In the genomic region with DNA sequence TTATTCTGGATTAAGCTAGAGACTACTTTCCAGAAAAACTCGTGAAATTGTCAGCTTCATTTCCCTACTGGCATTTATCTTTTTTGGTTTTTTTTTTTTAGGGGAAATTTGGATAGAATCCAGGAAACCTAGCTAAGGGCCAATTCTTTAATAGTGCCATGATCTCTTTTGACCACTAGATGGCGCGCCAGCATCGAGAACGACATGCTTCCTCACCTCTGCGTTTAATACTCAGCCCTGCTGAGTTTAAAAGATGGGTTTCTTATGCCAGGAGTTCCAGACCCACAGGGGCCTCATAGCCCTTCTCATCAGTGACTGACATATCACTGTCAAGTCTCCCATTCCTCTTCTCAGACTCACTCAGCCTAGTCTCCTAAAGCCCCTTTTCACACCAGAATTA, we compare ENCODE assay signal across 8 mouse cellular contexts. TPM values are rescaled to one million over a fixed set of nuclear protein-coding genes. Genes with fewer than 3 reads are reported as not detected.
A peak's percentile ranks its signal among the peaks of the same experiment; 100 is the strongest.
DNase-seq lines count a peak whose midpoint lies in the region; ATAC-seq and TF ChIP-seq lines count a peak whose summit lies in the region.

No protein-coding gene starts in this region.

- intact Hi-C loops in gastrocnemius, postnatal 36 days (cut with DNase I) = loop anchor here (2.0 kb wide), 1 partner anchor 297 kb away; no protein-coding TSS in a partner anchor

- peak; percentile 82 for TF ChIP-seq CTCF in intestine, postnatal 0 days (IDR thresholded peaks at IDR 0.05; ENCODE audit: low read depth)

- H3K9ac ChIP-seq in intestine, postnatal 0 days (ENCODE audit: low read depth, low read length) = no peak overlapping the region
- no peak overlapping the region for H3K9ac ChIP-seq in intestine, embryonic 15.5 days
- no peak overlapping the region for H3K9ac ChIP-seq in midbrain, embryonic 13.5 days (replicated peaks)

- H3K9me3 ChIP-seq in intestine, postnatal 0 days (ENCODE audit: control insufficient read depth) = no peaks in the 10 kb centered on the region
- H3K9me3 ChIP-seq in intestine, embryonic 15.5 days = no peaks in the 10 kb centered on the region
- H3K9me3 ChIP-seq in midbrain, embryonic 13.5 days = no peaks in the 10 kb centered on the region

- 2% methylated on average over 6 of the region's 6 CpGs for WGBS in intestine, postnatal 0 days
- 2% methylated on average over 6 of the region's 6 CpGs for WGBS in intestine, embryonic 15.5 days
- WGBS in midbrain, embryonic 13.5 days = 5% methylated on average over 6 of the region's 6 CpGs

- H3K4me3 ChIP-seq in intestine, postnatal 0 days (ENCODE audit: low read depth, low read length) = no peak overlapping the region
- no peak overlapping the region for H3K4me3 ChIP-seq in intestine, embryonic 15.5 days (replicated peaks)
- no peak overlapping the region for H3K4me3 ChIP-seq in midbrain, embryonic 13.5 days (replicated peaks)

- peak; percentile 1 for DNase-seq in T-cell, adult 2 months (ENCODE audit: low spot score)
- DNase-seq in cerebellum, postnatal 25 days = peak; percentile 56 to 76
- DNase-seq in gastrocnemius, postnatal 36 days = peak; percentile 16 to 24
- DNase-seq in layer of hippocampus, postnatal 14 days (ENCODE audit: low spot score in 2 of 2) = peak; percentile 33 to 64
- peak; percentile 69 for DNase-seq in testis, postnatal 10 days (ENCODE audit: low spot score)

- no peak overlapping the region for H3K27ac ChIP-seq in intestine, postnatal 0 days (ENCODE audit: low read depth, low read length)
- no peak overlapping the region for H3K27ac ChIP-seq in intestine, embryonic 15.5 days
- no peak overlapping the region for H3K27ac ChIP-seq in midbrain, embryonic 13.5 days

- H3K4me1 ChIP-seq in intestine, postnatal 0 days (replicated peaks; ENCODE audit: control insufficient read depth, insufficient read depth, low read length) = no peaks in the 10 kb centered on the region
- H3K4me1 ChIP-seq in intestine, embryonic 15.5 days (replicated peaks) = no peaks in the 10 kb centered on the region
- H3K4me1 ChIP-seq in midbrain, embryonic 13.5 days (replicated peaks) = no peaks in the 10 kb centered on the region; the same call in 1 of the 2 replicates

- no peak for ATAC-seq in intestine, postnatal 0 days
- no peak for ATAC-seq in intestine, embryonic 15.5 days
- peak; percentile 67; the same call in 1 of the 2 replicates for ATAC-seq in midbrain, embryonic 13.5 days

- no peak overlapping the region for H3K4me2 ChIP-seq in intestine, postnatal 0 days (replicated peaks; ENCODE audit: low read depth)
- no peak overlapping the region for H3K4me2 ChIP-seq in intestine, embryonic 15.5 days (replicated peaks)
- H3K4me2 ChIP-seq in midbrain, embryonic 13.5 days (replicated peaks) = no peak overlapping the region

- H3K36me3 ChIP-seq in intestine, postnatal 0 days (ENCODE audit: control insufficient read depth, insufficient read depth) = no peaks in the 10 kb centered on the region
- H3K36me3 ChIP-seq in intestine, embryonic 15.5 days = no peaks in the 10 kb centered on the region
- no peaks in the 10 kb centered on the region for H3K36me3 ChIP-seq in midbrain, embryonic 13.5 days

- no peaks in the 10 kb centered on the region for H3K27me3 ChIP-seq in intestine, postnatal 0 days (replicated peaks; ENCODE audit: control insufficient read depth, insufficient read depth, low read length)
- no peaks in the 10 kb centered on the region for H3K27me3 ChIP-seq in intestine, embryonic 15.5 days (replicated peaks)
- no peaks in the 10 kb centered on the region for H3K27me3 ChIP-seq in midbrain, embryonic 13.5 days

RNA-seq across cellular contexts. Expression of a gene that starts 15.5 kb away (rescaled TPM):
- 8.0 and 9.4 TPM in 2 replicates for polyA plus RNA-seq in intestine, postnatal 0 days (2015; fragmentation: Nextera tagmentation; extraction: Ambion mirVana)
- 0.87 and 1.1 TPM in 2 replicates for polyA plus RNA-seq in intestine, embryonic 15.5 days (2015; fragmentation: Nextera tagmentation; extraction: Ambion mirVana)
- under 1 TPM; 0.36 to 0.44 TPM for total RNA-seq in gastrocnemius, postnatal 36 days (2021)
- total RNA-seq in layer of hippocampus, postnatal 14 days (2021) = under 1 TPM in 1 of 2 experiments, not detected in 1; 0.32 TPM
- polyA plus RNA-seq in midbrain, embryonic 13.5 days (2015; fragmentation: Nextera tagmentation; extraction: Ambion mirVana) = 3.1 and 4.1 TPM in 2 replicates

Comparison
In these comparisons a context has a peak if more than half of its experiments do, and no peak if none do; other contexts are left out.
1. DNase-seq: peak in every context shown above with its lines; median percentile 69 in testis, postnatal 10 days; 66 in cerebellum, postnatal 25 days; 48 in layer of hippocampus, postnatal 14 days; 20 in gastrocnemius, postnatal 36 days; 1 in T-cell, adult 2 months.